Mouse (Mus musculus): ENCODE results near the gene Adgrl2. TPM values are rescaled to one million over a fixed set of nuclear protein-coding genes. Genes with fewer than 3 reads are reported as not detected.

Gene Adgrl2
- polyA plus RNA-seq, 1 experiment from 2014 or later = 47.1 TPM

DNA sequence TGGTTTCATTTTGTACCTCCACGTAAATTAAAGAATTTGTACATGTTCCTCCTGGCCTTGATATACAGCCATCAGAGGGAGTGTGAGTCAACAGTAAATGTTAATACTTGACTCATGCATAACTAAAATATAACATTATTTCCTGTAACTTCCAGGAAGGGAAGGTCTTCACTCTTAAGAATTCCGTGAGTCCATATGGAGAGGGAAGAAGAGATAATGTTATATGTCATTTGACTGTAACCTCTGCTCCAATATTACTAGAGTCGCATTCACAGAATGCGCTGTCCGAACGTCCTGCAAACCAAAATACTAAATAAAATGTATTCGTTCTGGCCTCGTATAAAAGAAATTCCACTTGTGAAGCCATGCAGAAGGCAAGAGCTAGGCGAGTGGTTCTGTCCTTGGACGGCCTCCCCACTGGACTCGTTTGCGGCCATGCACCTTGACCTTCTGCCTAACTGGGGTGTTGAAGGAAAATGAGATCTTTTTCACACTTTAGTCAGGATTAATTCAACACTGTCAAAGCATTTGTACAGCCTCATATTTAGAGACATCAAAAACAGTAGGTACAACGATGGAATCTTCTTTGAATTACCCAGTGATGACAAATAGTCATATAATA is 68.3 kb downstream of the Adgrl2 start:
- H3K9ac ChIP-seq (ENCODE audit: low read length) = peak overlapping the region; percentile 42; the same call in 1 of the 2 replicates
- H3K4me3 ChIP-seq (ENCODE audit: control insufficient read depth in 1 of 2, insufficient read depth in 1 of 2, low read depth in 1 of 2, low read length in 2 of 2) = peak overlapping the region in 1 of 2 experiments; percentile 29; a peak in 1 of 4 replicates
- no peaks in the 10 kb centered on the region for H3K27me3 ChIP-seq (ENCODE audit: control insufficient read depth, insufficient read depth, low read length)
- WGBS = 82% methylated on average over 13 of the region's 13 CpGs
- no peaks in the 10 kb centered on the region for H3K9me3 ChIP-seq (ENCODE audit: control insufficient read depth, low read length)
- ATAC-seq (ENCODE audit: insufficient number of reproducible peaks, insufficient read depth, low FRiP score, low read depth) = no peak
- peak overlapping the region in 1 of 2 experiments; percentile 39; a peak in 1 of 4 replicates for H3K27ac ChIP-seq (replicated peaks in 1 of 2; ENCODE audit: control insufficient read depth in 1 of 2, insufficient read depth in 1 of 2, low read depth in 2 of 2, low read length in 2 of 2)
- peak overlapping the region; percentile 56 for H3K4me2 ChIP-seq (ENCODE audit: low read length)
- H3K36me3 ChIP-seq (ENCODE audit: control insufficient read depth, insufficient read depth, low read length) = no peaks in the 10 kb centered on the region
- H3K4me1 ChIP-seq (ENCODE audit: control insufficient read depth in 2 of 2, insufficient read depth in 2 of 2, low read length in 2 of 2) = peaks cover 12 to 39% of the 10 kb centered on the region in 2 experiments

DNA sequence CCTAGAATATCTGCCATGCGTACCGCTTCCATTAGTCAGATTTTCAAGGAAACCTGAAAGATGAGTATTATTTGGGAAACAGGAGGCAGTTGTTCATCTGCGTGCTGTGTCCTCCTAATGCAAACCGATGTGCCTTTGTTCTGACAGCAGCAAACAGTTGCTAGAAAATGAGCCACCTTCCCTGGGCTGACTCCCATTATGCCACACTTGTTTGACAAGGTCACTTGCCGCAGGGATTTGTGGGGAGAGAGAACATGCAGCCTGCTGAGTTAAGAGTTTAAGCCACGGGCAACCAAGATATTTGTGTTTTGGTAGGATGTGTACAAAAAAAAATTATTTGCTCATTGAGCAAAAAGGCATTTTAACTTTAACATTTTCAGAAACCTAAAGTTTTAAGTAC is 69.5 kb downstream of the Adgrl2 start:
- no peak overlapping the region for H3K4me2 ChIP-seq (ENCODE audit: low read length)
- H3K9me3 ChIP-seq (ENCODE audit: control insufficient read depth, low read length) = no peaks in the 10 kb centered on the region
- 56% methylated on average over 6 of the region's 6 CpGs for WGBS
- no peaks in the 10 kb centered on the region for H3K36me3 ChIP-seq (ENCODE audit: control insufficient read depth, insufficient read depth, low read length)
- no peak overlapping the region for H3K9ac ChIP-seq (ENCODE audit: low read length)
- no peak overlapping the region for H3K4me3 ChIP-seq (ENCODE audit: control insufficient read depth in 1 of 2, insufficient read depth in 1 of 2, low read depth in 1 of 2, low read length in 2 of 2)
- no peaks in the 10 kb centered on the region for H3K27me3 ChIP-seq (ENCODE audit: control insufficient read depth, insufficient read depth, low read length)
- peaks cover 9 to 34% of the 10 kb centered on the region in 2 experiments for H3K4me1 ChIP-seq (ENCODE audit: control insufficient read depth in 2 of 2, insufficient read depth in 2 of 2, low read length in 2 of 2)
- H3K27ac ChIP-seq (replicated peaks in 1 of 2; ENCODE audit: control insufficient read depth in 1 of 2, insufficient read depth in 1 of 2, low read depth in 2 of 2, low read length in 2 of 2) = no peak overlapping the region
- ATAC-seq (ENCODE audit: insufficient number of reproducible peaks, insufficient read depth, low FRiP score, low read depth) = no peak

DNA sequence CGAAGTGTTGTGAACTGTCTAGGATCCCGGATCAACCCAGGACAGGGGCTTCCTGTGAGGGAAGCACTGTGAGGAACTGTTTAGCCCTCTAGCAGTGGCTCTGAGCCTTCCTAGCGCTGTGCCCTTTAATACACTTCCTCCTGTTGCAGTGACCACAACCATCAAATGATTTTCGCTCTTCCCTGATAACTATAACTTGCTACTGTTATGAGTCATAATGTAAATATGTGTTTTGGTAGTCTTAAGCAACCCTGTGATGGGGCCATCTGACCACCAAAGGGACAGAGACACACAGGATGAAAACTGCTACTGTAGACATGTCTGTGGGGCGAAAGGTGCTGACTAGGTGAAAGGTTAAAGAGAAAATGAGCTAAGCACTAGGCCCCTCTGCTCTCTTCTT is 71.9 kb downstream of the Adgrl2 start:
- Histone ChIP-seq H3K4me2 (ENCODE audit: low read length) (no peak overlapping the region), H3K9me3 (ENCODE audit: control insufficient read depth, low read length) (no peaks in the 10 kb centered on the region), H3K4me3 (ENCODE audit: control insufficient read depth in 1 of 2, insufficient read depth in 1 of 2, low read depth in 1 of 2, low read length in 2 of 2) (no peak overlapping the region), H3K36me3 (ENCODE audit: control insufficient read depth, insufficient read depth, low read length) (no peaks in the 10 kb centered on the region), H3K9ac (ENCODE audit: low read length) (no peak overlapping the region), H3K27ac (replicated peaks in 1 of 2; ENCODE audit: control insufficient read depth in 1 of 2, insufficient read depth in 1 of 2, low read depth in 2 of 2, low read length in 2 of 2) (no peak overlapping the region), H3K27me3 (ENCODE audit: control insufficient read depth, insufficient read depth, low read length) (no peaks in the 10 kb centered on the region), H3K4me1 (ENCODE audit: control insufficient read depth in 2 of 2, insufficient read depth in 2 of 2, low read length in 2 of 2) (peaks cover 9 to 41% of the 10 kb centered on the region in 2 experiments)
- no peak for ATAC-seq (ENCODE audit: insufficient number of reproducible peaks, insufficient read depth, low FRiP score, low read depth)
- 67% methylated on average over 5 of the region's 5 CpGs for WGBS

- no peaks in the 10 kb centered on the region for H3K36me3 ChIP-seq (ENCODE audit: control insufficient read depth, insufficient read depth, low read length)
- WGBS = 83% methylated on average over 7 of the region's 7 CpGs
- peaks cover 9 to 41% of the 10 kb centered on the region in 2 experiments for H3K4me1 ChIP-seq (ENCODE audit: control insufficient read depth in 2 of 2, insufficient read depth in 2 of 2, low read length in 2 of 2)
- no peaks in the 10 kb centered on the region for H3K9me3 ChIP-seq (ENCODE audit: control insufficient read depth, low read length)
- no peaks in the 10 kb centered on the region for H3K27me3 ChIP-seq (ENCODE audit: control insufficient read depth, insufficient read depth, low read length)
- H3K4me2 ChIP-seq (ENCODE audit: low read length) = no peak overlapping the region
- no peak overlapping the region for H3K9ac ChIP-seq (ENCODE audit: low read length)
- no peak overlapping the region for H3K27ac ChIP-seq (replicated peaks in 1 of 2; ENCODE audit: control insufficient read depth in 1 of 2, insufficient read depth in 1 of 2, low read depth in 2 of 2, low read length in 2 of 2)
- no peak for ATAC-seq (ENCODE audit: insufficient number of reproducible peaks, insufficient read depth, low FRiP score, low read depth)
- no peak overlapping the region for H3K4me3 ChIP-seq (ENCODE audit: control insufficient read depth in 1 of 2, insufficient read depth in 1 of 2, low read depth in 1 of 2, low read length in 2 of 2)
Measured at GRCm38 (mm10) chr3:148917837-148918236, 72.5 kb downstream of the Adgrl2 start.

DNA sequence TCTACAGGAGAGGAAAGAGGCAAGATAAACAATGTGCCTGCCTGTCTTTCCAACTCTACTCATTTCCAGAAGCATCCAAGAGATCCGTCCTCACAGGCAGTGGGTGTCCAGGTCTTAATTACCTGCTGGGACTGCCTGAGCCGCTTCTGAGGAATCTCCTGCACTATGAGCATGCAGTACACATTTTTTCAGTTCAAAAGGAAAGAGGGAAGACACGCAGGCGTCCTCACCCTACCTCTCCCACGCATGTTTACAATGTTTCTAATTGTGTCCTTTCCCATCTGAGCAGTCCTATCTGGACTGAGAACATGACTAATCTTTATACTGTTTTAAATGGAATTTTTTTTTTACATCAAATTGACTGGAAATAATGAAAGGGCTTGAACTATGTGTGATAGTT is 74.1 kb downstream of the Adgrl2 start:
- H3K9ac ChIP-seq (ENCODE audit: low read length) = no peak overlapping the region
- no peak for ATAC-seq (ENCODE audit: insufficient number of reproducible peaks, insufficient read depth, low FRiP score, low read depth)
- H3K27me3 ChIP-seq (ENCODE audit: control insufficient read depth, insufficient read depth, low read length) = no peaks in the 10 kb centered on the region
- H3K36me3 ChIP-seq (ENCODE audit: control insufficient read depth, insufficient read depth, low read length) = no peaks in the 10 kb centered on the region
- no peaks in the 10 kb centered on the region for H3K9me3 ChIP-seq (ENCODE audit: control insufficient read depth, low read length)
- H3K4me2 ChIP-seq (ENCODE audit: low read length) = no peak overlapping the region
- no peak overlapping the region for H3K4me3 ChIP-seq (ENCODE audit: control insufficient read depth in 1 of 2, insufficient read depth in 1 of 2, low read depth in 1 of 2, low read length in 2 of 2)
- 55% methylated on average over 5 of the region's 5 CpGs for WGBS
- H3K4me1 ChIP-seq (ENCODE audit: control insufficient read depth in 2 of 2, insufficient read depth in 2 of 2, low read length in 2 of 2) = peaks cover 9 to 32% of the 10 kb centered on the region in 2 experiments
- no peak overlapping the region for H3K27ac ChIP-seq (replicated peaks in 1 of 2; ENCODE audit: control insufficient read depth in 1 of 2, insufficient read depth in 1 of 2, low read depth in 2 of 2, low read length in 2 of 2)

GRCm38 (mm10) chr3:148912944-148913684 is 77.2 kb downstream of the Adgrl2 start:
- H3K4me2 ChIP-seq (ENCODE audit: low read length) = no peak overlapping the region
- no peak for ATAC-seq (ENCODE audit: insufficient number of reproducible peaks, insufficient read depth, low FRiP score, low read depth)
- H3K4me1 ChIP-seq (ENCODE audit: control insufficient read depth in 2 of 2, insufficient read depth in 2 of 2, low read length in 2 of 2) = peaks cover 5 to 18% of the 10 kb centered on the region in 2 experiments
- H3K9ac ChIP-seq (ENCODE audit: low read length) = no peak overlapping the region
- no peaks in the 10 kb centered on the region for H3K27me3 ChIP-seq (ENCODE audit: control insufficient read depth, insufficient read depth, low read length)
- WGBS = 82% methylated on average over 14 of the region's 14 CpGs
- H3K9me3 ChIP-seq (ENCODE audit: control insufficient read depth, low read length) = no peaks in the 10 kb centered on the region
- peaks cover 2% of the 10 kb centered on the region; the same call in 1 of the 2 replicates for H3K36me3 ChIP-seq (ENCODE audit: control insufficient read depth, insufficient read depth, low read length)
- no peak overlapping the region for H3K4me3 ChIP-seq (ENCODE audit: control insufficient read depth in 1 of 2, insufficient read depth in 1 of 2, low read depth in 1 of 2, low read length in 2 of 2)
- no peak overlapping the region for H3K27ac ChIP-seq (replicated peaks in 1 of 2; ENCODE audit: control insufficient read depth in 1 of 2, insufficient read depth in 1 of 2, low read depth in 2 of 2, low read length in 2 of 2)

DNA sequence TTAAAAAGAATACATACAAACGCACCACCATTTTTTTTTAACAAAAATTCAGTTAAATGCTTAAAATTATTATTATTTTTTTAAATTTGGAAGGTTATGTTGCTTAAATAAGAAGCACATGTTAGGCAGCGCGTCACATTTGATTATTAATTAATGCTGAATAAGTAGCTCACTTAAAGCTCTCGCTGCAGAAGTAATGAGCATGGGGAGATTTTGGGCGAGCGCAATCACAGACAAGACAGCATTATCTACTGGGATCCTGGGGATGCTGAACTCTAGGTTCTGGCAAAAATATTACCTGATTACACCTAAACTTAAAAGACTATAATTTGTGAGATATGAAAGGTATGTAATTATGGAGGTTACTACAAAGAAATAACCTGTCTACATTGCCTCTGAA is 77.8 kb downstream of the Adgrl2 start:
- Histone ChIP-seq H3K4me3 (ENCODE audit: control insufficient read depth in 1 of 2, insufficient read depth in 1 of 2, low read depth in 1 of 2, low read length in 2 of 2) (no peak overlapping the region), H3K9ac (ENCODE audit: low read length) (no peak overlapping the region)

More for the DNA sequence above, 77.8 kb downstream of the Adgrl2 start:
- Histone ChIP-seq H3K4me1 (ENCODE audit: control insufficient read depth in 2 of 2, insufficient read depth in 2 of 2, low read length in 2 of 2) (peaks cover 8 to 23% of the 10 kb centered on the region in 2 experiments), H3K4me2 (ENCODE audit: low read length) (no peak overlapping the region), H3K9me3 (ENCODE audit: control insufficient read depth, low read length) (no peaks in the 10 kb centered on the region), H3K27me3 (ENCODE audit: control insufficient read depth, insufficient read depth, low read length) (no peaks in the 10 kb centered on the region), H3K27ac (replicated peaks in 1 of 2; ENCODE audit: control insufficient read depth in 1 of 2, insufficient read depth in 1 of 2, low read depth in 2 of 2, low read length in 2 of 2) (no peak overlapping the region), H3K36me3 (ENCODE audit: control insufficient read depth, insufficient read depth, low read length) (peaks cover 2% of the 10 kb centered on the region; the same call in 1 of the 2 replicates)
- no peak for ATAC-seq (ENCODE audit: insufficient number of reproducible peaks, insufficient read depth, low FRiP score, low read depth)
- WGBS = 88% methylated on average over 6 of the region's 6 CpGs

Measured in heart, embryonic 14.5 days (tissue).